Mouse (Mus musculus) mesoderm, embryonic 11.5 days (tissue): ENCODE measurements around the gene Spef2.
"Not testable (repeated sequence)": the region's sequence is repeated elsewhere in the genome, so short reads cannot be mapped to it uniquely, and the experiment has no call there.

Source experiments
- DNase-seq: peaks from one replicate; pipeline ENCODE4 v3.0.0-alpha.2; 2012; ENCODE audit warnings: low read depth, low spot score

The Spef2 gene

DNA sequence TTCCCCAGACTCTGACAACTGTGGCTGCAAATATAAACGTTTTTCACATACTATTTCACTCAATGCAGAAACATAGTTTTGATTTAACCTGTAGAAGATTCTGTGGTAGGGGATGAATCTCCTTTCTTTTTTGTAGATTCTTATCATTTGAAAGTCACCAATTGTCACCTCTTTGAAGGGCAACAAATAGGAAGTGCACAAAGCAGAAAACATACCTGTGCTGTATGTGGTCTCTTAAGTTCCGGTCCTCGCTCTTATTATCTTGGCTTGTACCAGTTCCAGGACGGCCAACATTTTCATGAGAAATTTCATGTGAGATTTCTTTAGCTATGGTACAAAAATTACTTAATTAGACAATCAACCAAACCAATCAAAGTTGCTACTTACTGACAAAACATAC is 80.1 kb downstream of the Spef2 start:
- DNase-seq: no peak

- DNase-seq: not testable (repeated sequence)
These were observed 83.7 kb downstream of the Spef2 start for GRCm38 (mm10) chr15:9664948-9665347.

- no peak for DNase-seq
These were observed 87.5 kb downstream of the Spef2 start for GRCm38 (mm10) chr15:9661215-9661614.

- no peak for DNase-seq
These were observed 114.2 kb downstream of the Spef2 start for GRCm38 (mm10) chr15:9634471-9634870.

- DNase-seq: no peak
These were observed 117.0 kb downstream of the Spef2 start for GRCm38 (mm10) chr15:9631657-9632056.

GRCm38 (mm10) chr15:9629660-9630059 is 119.0 kb downstream of the Spef2 start:
- no peak for DNase-seq

- no peak for DNase-seq
These were observed 124.0 kb downstream of the Spef2 start for GRCm38 (mm10) chr15:9624619-9625018.

- DNase-seq: no peak
These were observed 140.5 kb downstream of the Spef2 start for GRCm38 (mm10) chr15:9608177-9608576.

DNA sequence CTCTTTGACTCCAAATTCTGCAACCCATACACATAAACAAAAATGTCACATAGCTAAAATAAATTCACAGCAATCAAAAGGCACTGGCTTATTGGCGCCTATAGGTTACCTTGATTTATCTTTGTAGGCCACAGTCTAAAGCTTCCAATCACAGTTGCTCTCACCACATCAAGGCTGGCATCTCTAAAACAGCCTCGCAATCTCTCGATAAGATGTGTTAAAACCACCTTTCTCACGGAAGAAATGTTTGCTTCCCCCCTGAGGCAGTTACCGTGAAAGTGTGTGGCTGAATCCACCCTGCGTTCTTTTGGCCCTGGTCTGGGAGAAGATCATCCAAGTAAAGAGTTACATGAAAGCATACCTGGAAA is 148.6 kb downstream of the Spef2 start:
- no peak for DNase-seq

DNA sequence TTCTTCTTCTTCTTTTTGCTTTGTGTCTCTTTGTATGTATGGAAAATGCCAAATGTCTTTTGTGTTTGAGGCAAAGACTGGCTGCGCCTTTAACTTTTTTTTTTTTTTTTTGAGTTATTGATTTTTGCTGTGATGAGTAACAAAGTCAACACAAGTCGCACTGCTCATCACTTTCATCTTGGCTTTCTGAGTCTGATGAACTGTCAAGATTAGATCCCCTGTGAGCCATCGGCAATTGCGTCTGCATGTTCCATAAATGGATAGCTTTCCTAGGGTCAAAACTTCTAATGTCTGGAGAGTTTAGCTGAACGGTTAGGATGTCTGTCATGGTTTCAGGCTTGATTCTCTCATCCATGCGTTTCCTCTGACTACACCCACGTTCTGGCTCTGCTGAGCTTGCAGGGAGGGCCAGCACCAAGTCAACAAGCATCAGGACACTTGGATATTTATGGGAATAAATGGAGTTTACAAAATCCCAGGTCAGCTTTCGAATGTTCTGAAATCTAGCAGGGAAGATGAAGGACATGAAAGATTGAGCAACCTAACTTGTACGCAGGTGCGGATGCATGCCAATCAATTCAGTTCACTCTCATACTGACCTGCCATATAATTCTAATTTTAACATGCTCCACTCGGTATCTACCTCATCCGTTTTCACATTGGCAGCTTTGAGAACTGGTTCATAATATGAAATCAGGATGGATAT is 149.1 kb downstream of the Spef2 start:
- no peak for DNase-seq

DNA sequence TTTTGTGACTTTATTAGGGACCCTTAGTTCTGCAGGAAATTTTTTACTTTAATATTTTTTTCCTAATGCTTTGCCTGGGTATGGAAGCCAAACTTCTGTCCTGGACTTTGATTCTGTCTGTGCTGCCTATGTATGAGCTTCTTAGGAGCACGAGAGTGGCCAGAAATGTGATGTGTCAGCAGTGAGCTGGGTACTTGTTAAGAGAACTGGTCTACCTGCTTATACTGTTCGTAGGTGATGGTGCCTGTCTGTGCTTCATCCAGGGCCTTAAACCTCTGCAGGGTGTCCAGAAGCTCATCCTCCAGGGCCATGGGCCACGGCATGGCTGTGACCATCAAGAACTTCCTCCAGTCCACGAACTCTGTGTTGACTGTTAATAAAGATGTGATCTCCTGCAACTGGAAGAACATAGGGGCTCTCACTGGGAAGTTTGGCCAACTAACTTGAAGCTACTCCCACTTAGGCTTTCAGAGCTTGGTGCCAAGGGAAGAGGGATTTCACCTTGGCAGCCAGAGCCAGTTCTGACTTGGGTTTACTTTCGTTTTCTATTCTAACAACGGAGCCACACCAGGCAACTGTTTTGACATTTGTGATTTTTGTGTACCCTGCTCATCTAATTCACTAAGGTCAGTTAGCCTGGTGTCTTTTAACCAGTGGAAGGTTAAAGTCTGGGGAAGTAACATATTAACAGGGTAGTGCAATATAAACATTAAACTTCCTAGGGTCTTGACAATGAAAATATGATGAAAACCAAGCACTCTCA is 152.2 kb downstream of the Spef2 start:
- DNase-seq: no peak

DNA sequence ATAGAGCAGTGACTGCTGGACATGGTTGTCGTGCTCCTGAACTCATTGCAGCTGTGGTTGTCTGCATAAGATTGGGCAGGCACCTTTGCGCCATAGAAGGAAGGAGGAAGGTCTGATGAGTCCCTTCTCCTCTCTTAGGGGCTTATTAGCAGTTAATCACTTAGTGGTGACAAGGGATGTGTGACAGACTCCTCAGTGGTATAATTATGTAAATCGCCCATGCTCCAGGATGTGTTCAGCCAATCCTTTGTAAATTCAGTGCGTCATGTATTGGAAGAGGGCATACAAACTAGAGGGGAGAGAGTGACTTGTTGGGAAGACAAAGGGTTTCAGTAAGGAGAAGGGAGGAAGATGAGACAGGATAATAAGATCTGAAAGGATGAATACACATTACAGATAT is 158.7 kb downstream of the Spef2 start:
- DNase-seq: no peak

DNA sequence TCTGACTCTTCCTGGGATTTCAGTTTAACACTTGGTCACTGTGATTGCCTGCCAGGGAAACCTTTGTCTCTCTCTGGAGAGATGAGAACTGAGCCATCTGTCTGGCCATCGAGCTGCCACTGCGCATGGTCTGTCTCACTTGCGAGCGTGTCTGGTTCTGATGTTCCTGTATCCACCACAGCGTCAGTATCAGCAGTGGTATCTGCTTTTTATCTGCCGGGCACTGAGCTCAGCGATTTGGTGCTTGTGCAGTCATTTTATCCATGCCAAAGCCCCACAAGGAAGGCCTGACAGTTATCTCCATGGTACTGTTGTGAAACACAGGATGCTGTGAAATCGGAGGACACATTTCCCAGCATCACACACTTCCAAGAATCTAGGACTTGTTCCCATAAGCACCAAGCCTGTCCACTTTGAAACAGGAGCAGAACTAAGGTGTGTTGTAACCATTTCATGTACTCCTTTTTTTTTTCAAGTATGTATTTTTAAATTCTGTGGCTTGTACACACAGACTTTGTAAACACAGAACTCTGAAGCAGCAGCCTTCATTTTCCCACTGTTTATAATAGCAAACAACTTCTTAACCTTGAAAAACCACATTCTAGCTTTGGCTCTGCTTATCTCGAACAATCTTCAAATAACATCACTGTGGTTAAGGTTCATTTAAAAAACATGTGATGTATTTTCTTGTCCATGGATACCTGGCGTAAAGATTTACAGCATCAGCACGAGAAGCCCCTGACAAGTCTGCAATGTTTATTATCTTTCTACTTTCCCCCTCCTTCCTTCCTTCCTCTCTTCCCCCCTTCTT is 168.0 kb downstream of the Spef2 start:
- no peak for DNase-seq

DNA sequence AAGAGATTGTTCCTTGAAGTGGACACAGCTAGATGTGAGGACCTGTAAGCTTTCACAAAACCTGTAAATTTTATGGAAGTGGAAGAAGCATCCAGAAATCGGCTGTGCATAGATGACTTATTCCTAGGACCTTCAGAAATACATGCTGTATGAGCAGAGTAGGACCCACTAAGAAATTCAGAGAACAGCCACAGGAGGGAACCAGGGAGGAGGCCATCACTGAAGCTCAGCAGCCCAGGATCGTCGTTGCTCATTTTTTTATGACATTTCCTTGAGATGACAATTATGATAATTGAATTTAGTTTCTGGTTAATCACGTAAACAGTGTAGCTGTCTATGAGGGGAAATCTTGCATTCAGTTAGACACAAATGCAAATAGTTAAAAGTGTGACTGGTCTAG is 171.4 kb downstream of the Spef2 start:
- DNase-seq: no peak

GRCm38 (mm10) chr15:9574796-9575195 is 173.9 kb downstream of the Spef2 start:
- no peak for DNase-seq

GRCm38 (mm10) chr15:9573361-9573760 is 175.3 kb downstream of the Spef2 start:
- DNase-seq: no peak

DNA sequence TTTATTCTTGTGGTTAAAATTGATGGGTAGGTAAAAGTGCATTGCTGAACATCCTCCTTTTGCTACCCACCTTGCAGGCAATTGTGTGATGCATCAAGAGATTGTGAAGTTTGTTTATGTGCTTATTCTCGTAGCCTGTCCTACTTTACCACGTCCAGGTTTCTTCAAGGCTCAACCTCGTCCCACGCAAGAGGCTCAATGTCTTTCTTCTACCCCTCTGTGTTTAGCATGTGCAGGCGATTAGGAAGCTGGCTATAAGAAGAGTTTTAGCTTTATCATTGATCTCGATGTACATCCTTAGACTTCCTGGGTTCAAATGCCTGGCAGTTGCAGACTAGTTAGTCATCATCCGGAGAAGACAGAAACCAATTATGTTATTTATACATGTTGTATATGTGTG is 176.0 kb downstream of the Spef2 start:
- no peak for DNase-seq

DNA sequence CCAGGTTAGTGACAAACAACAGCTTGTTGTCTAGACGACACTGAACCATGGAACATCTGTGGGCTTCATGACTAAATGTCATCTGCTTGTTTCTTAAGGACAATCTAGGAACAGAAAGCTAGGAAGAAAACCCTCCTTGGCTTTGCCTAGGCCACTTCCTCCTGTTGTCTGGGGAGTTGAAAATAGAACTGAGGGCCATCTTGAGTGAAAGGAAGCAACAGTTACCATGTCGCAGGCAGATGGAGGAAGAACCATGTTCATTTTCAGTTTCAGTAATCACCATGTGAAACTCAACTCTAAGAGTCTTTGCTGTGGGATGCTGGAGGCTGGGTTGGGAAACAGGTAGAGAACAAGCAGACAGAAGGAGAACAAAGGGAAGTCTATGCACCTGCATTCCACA is 176.8 kb downstream of the Spef2 start:
- DNase-seq: no peak

DNA sequence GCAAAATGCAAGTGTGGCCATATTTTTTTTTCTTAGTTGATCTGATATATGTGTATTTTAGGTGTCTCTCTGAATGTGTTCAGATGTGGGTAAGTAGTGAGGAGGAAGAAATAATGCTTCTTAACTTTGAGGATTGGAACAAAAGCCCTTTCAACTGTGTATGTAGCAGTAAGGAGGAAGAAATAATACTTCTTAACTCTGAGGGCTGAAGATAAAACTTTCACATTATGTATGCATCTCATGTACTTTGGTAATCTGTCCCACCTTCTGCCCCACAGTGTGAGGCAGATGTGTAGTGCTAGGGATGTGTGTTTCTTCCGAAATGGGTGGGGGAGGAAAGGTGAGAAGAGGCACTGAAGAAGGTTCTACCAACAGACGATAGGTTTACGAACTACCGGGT is 181.4 kb downstream of the Spef2 start:
- no peak for DNase-seq

DNA sequence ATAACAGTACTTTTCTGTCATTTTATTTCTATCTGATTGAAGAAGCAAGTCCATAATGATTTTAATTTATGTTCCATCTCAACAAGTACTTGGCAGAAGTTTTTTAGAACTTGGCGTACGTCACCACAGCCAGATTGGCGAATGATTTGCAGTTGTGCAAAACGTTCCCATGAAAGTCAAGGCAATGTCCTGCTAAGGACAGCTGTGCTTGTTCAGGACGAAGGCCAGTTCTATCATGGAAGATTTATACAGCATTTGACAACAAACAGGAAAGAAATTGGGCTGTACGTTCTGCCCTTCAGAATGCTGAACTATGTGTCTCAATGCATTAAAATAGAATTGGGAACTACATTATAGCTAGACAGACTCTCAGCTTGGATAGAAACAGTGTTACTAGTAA is 183.3 kb downstream of the Spef2 start:
- no peak for DNase-seq

GRCm38 (mm10) chr15:9564156-9564555 is 184.5 kb downstream of the Spef2 start:
- no peak for DNase-seq

GRCm38 (mm10) chr15:9557264-9557663 is 191.4 kb downstream of the Spef2 start:
- DNase-seq: not testable (repeated sequence)

DNA sequence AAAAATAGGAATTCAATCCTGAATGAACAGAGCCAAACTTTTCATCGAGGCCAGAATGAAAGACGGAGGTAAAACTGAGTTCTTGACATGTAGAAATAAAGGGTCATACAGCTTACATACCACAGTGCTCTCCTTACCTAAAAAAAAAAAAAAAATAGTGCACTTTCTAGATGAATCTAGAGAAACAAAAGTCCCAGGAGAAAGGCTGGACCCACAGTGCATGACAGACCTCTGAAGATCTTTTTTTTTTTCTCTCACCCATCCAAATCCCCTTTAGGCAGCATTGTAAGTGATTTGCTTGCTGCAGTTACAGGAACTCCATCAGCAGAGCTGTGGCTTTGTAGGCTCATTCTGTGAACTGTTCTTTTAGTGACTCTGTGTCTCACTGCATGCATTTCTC is 199.7 kb downstream of the Spef2 start:
- no peak for DNase-seq
